Mouse (Mus musculus): ENCODE results near the gene Wnt5b. TPM values are rescaled to one million over a fixed set of nuclear protein-coding genes. Genes with fewer than 3 reads are reported as not detected.

Gene Wnt5b
- polyA plus RNA-seq, 1 experiment from 2014 or later: 3.2 TPM

- ATAC-seq (replicated peaks; ENCODE audit: low FRiP score) (no peak), DNase-seq (ENCODE audit: low spot score) (no peak)
- no peak overlapping the region for H3K9ac ChIP-seq (ENCODE audit: low read depth, low read length)
- H3K4me2 ChIP-seq: peak overlapping the region; percentile 60; the same call in 1 of the 2 replicates
- WGBS: 71% methylated on average over 6 of the region's 6 CpGs
- no peak overlapping the region for H3K4me3 ChIP-seq (ENCODE audit: low read depth, low read length)
- H3K9me3 ChIP-seq (ENCODE audit: control insufficient read depth, low read length): no peaks in the 10 kb centered on the region
- no peak overlapping the region for H3K27ac ChIP-seq (ENCODE audit: low read depth, low read length)
- H3K27me3 ChIP-seq (replicated peaks; ENCODE audit: control insufficient read depth, insufficient read depth, low read length): no peaks in the 10 kb centered on the region
- H3K4me1 ChIP-seq (replicated peaks; ENCODE audit: control insufficient read depth, insufficient read depth, low read length): no peaks in the 10 kb centered on the region
- no peaks in the 10 kb centered on the region for H3K36me3 ChIP-seq (ENCODE audit: control insufficient read depth, insufficient read depth, low read length)
These were observed 127.5 kb downstream of the Wnt5b start for GRCm38 (mm10) chr6:119416643-119417042.

- no peak for DNase-seq (ENCODE audit: low spot score)
- no peaks in the 10 kb centered on the region for H3K36me3 ChIP-seq (ENCODE audit: control insufficient read depth, insufficient read depth, low read length)
- 84% methylated on average over 15 of the region's 15 CpGs for WGBS
- no peaks in the 10 kb centered on the region for H3K4me1 ChIP-seq (replicated peaks; ENCODE audit: control insufficient read depth, insufficient read depth, low read length)
- ATAC-seq (replicated peaks; ENCODE audit: low FRiP score): no peak
- H3K9me3 ChIP-seq (ENCODE audit: control insufficient read depth, low read length): no peaks in the 10 kb centered on the region
- H3K27ac ChIP-seq (ENCODE audit: low read depth, low read length): no peak overlapping the region
- no peak overlapping the region for H3K4me2 ChIP-seq
- H3K4me3 ChIP-seq (ENCODE audit: low read depth, low read length): no peak overlapping the region
- no peak overlapping the region for H3K9ac ChIP-seq (ENCODE audit: low read depth, low read length)
- no peaks in the 10 kb centered on the region for H3K27me3 ChIP-seq (replicated peaks; ENCODE audit: control insufficient read depth, insufficient read depth, low read length)
These were observed 129.7 kb downstream of the Wnt5b start for GRCm38 (mm10) chr6:119414262-119415043.

GRCm38 (mm10) chr6:119412588-119412987, 131.6 kb downstream of the Wnt5b start:
- 84% methylated on average over 4 of the region's 4 CpGs for WGBS
- H3K27me3 ChIP-seq (replicated peaks; ENCODE audit: control insufficient read depth, insufficient read depth, low read length): no peaks in the 10 kb centered on the region
- ATAC-seq (replicated peaks; ENCODE audit: low FRiP score) (no peak), DNase-seq (ENCODE audit: low spot score) (no peak)
- H3K9ac ChIP-seq (ENCODE audit: low read depth, low read length): no peak overlapping the region
- no peaks in the 10 kb centered on the region for H3K4me1 ChIP-seq (replicated peaks; ENCODE audit: control insufficient read depth, insufficient read depth, low read length)
- no peak overlapping the region for H3K4me3 ChIP-seq (ENCODE audit: low read depth, low read length)
- H3K4me2 ChIP-seq: no peak overlapping the region
- H3K9me3 ChIP-seq (ENCODE audit: control insufficient read depth, low read length): no peaks in the 10 kb centered on the region
- no peak overlapping the region for H3K27ac ChIP-seq (ENCODE audit: low read depth, low read length)
- H3K36me3 ChIP-seq (ENCODE audit: control insufficient read depth, insufficient read depth, low read length): no peaks in the 10 kb centered on the region

GRCm38 (mm10) chr6:119411511-119411910, 132.6 kb downstream of the Wnt5b start:
- H3K36me3 ChIP-seq (ENCODE audit: control insufficient read depth, insufficient read depth, low read length): no peaks in the 10 kb centered on the region
- H3K27me3 ChIP-seq (replicated peaks; ENCODE audit: control insufficient read depth, insufficient read depth, low read length): no peaks in the 10 kb centered on the region
- no peak overlapping the region for H3K4me3 ChIP-seq (ENCODE audit: low read depth, low read length)
- ATAC-seq (replicated peaks; ENCODE audit: low FRiP score) (no peak), DNase-seq (ENCODE audit: low spot score) (no peak)
- H3K4me2 ChIP-seq: no peak overlapping the region
- no peak overlapping the region for H3K27ac ChIP-seq (ENCODE audit: low read depth, low read length)
- H3K4me1 ChIP-seq (replicated peaks; ENCODE audit: control insufficient read depth, insufficient read depth, low read length): no peaks in the 10 kb centered on the region
- H3K9me3 ChIP-seq (ENCODE audit: control insufficient read depth, low read length): no peaks in the 10 kb centered on the region
- no peak overlapping the region for H3K9ac ChIP-seq (ENCODE audit: low read depth, low read length)
- WGBS: 85% methylated on average over 3 of the region's 3 CpGs

GRCm38 (mm10) chr6:119409766-119410165, 134.4 kb downstream of the Wnt5b start:
- Histone ChIP-seq H3K4me2 (no peak overlapping the region), H3K9ac (ENCODE audit: low read depth, low read length) (no peak overlapping the region), H3K27ac (ENCODE audit: low read depth, low read length) (no peak overlapping the region), H3K4me1 (replicated peaks; ENCODE audit: control insufficient read depth, insufficient read depth, low read length) (no peaks in the 10 kb centered on the region), H3K36me3 (ENCODE audit: control insufficient read depth, insufficient read depth, low read length) (no peaks in the 10 kb centered on the region), H3K27me3 (replicated peaks; ENCODE audit: control insufficient read depth, insufficient read depth, low read length) (no peaks in the 10 kb centered on the region), H3K4me3 (ENCODE audit: low read depth, low read length) (no peak overlapping the region), H3K9me3 (ENCODE audit: control insufficient read depth, low read length) (no peaks in the 10 kb centered on the region)
- ATAC-seq (replicated peaks; ENCODE audit: low FRiP score) (no peak), DNase-seq (ENCODE audit: low spot score) (no peak)
- 61% methylated on average over 1 of the region's 1 CpGs for WGBS

GRCm38 (mm10) chr6:119408582-119408981, 135.6 kb downstream of the Wnt5b start:
- Histone ChIP-seq H3K27me3 (replicated peaks; ENCODE audit: control insufficient read depth, insufficient read depth, low read length) (no peaks in the 10 kb centered on the region), H3K9ac (ENCODE audit: low read depth, low read length) (no peak overlapping the region), H3K4me3 (ENCODE audit: low read depth, low read length) (no peak overlapping the region), H3K4me2 (no peak overlapping the region), H3K36me3 (ENCODE audit: control insufficient read depth, insufficient read depth, low read length) (no peaks in the 10 kb centered on the region), H3K4me1 (replicated peaks; ENCODE audit: control insufficient read depth, insufficient read depth, low read length) (0 out of 2 replicates have a peak, but pooled peaks cover under 1% of the 10 kb centered on the region), H3K27ac (ENCODE audit: low read depth, low read length) (no peak overlapping the region), H3K9me3 (ENCODE audit: control insufficient read depth, low read length) (no peaks in the 10 kb centered on the region)
- 68% methylated on average over 9 of the region's 9 CpGs for WGBS
- no peak for ATAC-seq (replicated peaks; ENCODE audit: low FRiP score)
- no peak for DNase-seq (ENCODE audit: low spot score)

GRCm38 (mm10) chr6:119407818-119408217, 136.3 kb downstream of the Wnt5b start:
- no peak for DNase-seq (ENCODE audit: low spot score)
- H3K4me1 ChIP-seq (replicated peaks; ENCODE audit: control insufficient read depth, insufficient read depth, low read length): 0 out of 2 replicates have a peak, but pooled peaks cover 2% of the 10 kb centered on the region
- H3K4me2 ChIP-seq: no peak overlapping the region

GRCm38 (mm10) chr6:119406528-119406927, 137.6 kb downstream of the Wnt5b start:
- 85% methylated on average over 8 of the region's 8 CpGs for WGBS
- DNase-seq (ENCODE audit: low spot score): no peak
- Histone ChIP-seq H3K4me1 (replicated peaks; ENCODE audit: control insufficient read depth, insufficient read depth, low read length) (0 out of 2 replicates have a peak, but pooled peaks cover 2% of the 10 kb centered on the region), H3K36me3 (ENCODE audit: control insufficient read depth, insufficient read depth, low read length) (no peaks in the 10 kb centered on the region), H3K9me3 (ENCODE audit: control insufficient read depth, low read length) (no peaks in the 10 kb centered on the region), H3K4me2 (no peak overlapping the region), H3K9ac (ENCODE audit: low read depth, low read length) (no peak overlapping the region), H3K4me3 (ENCODE audit: low read depth, low read length) (no peak overlapping the region), H3K27me3 (replicated peaks; ENCODE audit: control insufficient read depth, insufficient read depth, low read length) (no peaks in the 10 kb centered on the region), H3K27ac (ENCODE audit: low read depth, low read length) (no peak overlapping the region)
- ATAC-seq (replicated peaks; ENCODE audit: low FRiP score): no peak

More at GRCm38 (mm10) chr6:119407818-119408217, 136.3 kb downstream of the Wnt5b start:
- Histone ChIP-seq H3K36me3 (ENCODE audit: control insufficient read depth, insufficient read depth, low read length) (no peaks in the 10 kb centered on the region), H3K9me3 (ENCODE audit: control insufficient read depth, low read length) (no peaks in the 10 kb centered on the region), H3K27me3 (replicated peaks; ENCODE audit: control insufficient read depth, insufficient read depth, low read length) (no peaks in the 10 kb centered on the region), H3K27ac (ENCODE audit: low read depth, low read length) (no peak overlapping the region), H3K9ac (ENCODE audit: low read depth, low read length) (no peak overlapping the region), H3K4me3 (ENCODE audit: low read depth, low read length) (no peak overlapping the region)
- 60% methylated on average over 6 of the region's 6 CpGs for WGBS
- ATAC-seq (replicated peaks; ENCODE audit: low FRiP score): no peak

- H3K27ac ChIP-seq (ENCODE audit: low read depth, low read length): no peak overlapping the region
- no peak for ATAC-seq (replicated peaks; ENCODE audit: low FRiP score)
These were observed 138.8 kb downstream of the Wnt5b start for GRCm38 (mm10) chr6:119405310-119405709.

More at GRCm38 (mm10) chr6:119405310-119405709, 138.8 kb downstream of the Wnt5b start:
- 72% methylated on average over 7 of the region's 7 CpGs for WGBS
- no peak for DNase-seq (ENCODE audit: low spot score)
- Histone ChIP-seq H3K9ac (ENCODE audit: low read depth, low read length) (no peak overlapping the region), H3K4me1 (replicated peaks; ENCODE audit: control insufficient read depth, insufficient read depth, low read length) (0 out of 2 replicates have a peak, but pooled peaks cover 2% of the 10 kb centered on the region), H3K36me3 (ENCODE audit: control insufficient read depth, insufficient read depth, low read length) (no peaks in the 10 kb centered on the region), H3K9me3 (ENCODE audit: control insufficient read depth, low read length) (no peaks in the 10 kb centered on the region), H3K4me2 (no peak overlapping the region), H3K27me3 (replicated peaks; ENCODE audit: control insufficient read depth, insufficient read depth, low read length) (no peaks in the 10 kb centered on the region), H3K4me3 (ENCODE audit: low read depth, low read length) (no peak overlapping the region)
